Mouse (Mus musculus): ENCODE measurements around the gene Ppp1r1b. TPM values are rescaled to one million over a fixed set of nuclear protein-coding genes. Genes with fewer than 3 reads are reported as not detected.

Ppp1r1b gene
- polyA plus RNA-seq, 1 experiment = not detected

- TF ChIP-seq CTCF (IDR thresholded peaks at IDR 0.05; ENCODE audit: control insufficient read depth, insufficient read depth, low read length) = no peak
- no peak for TF ChIP-seq POLR2A (IDR thresholded peaks at IDR 0.05; ENCODE audit: borderline replicate concordance, control insufficient read depth, low read depth, low read length)
- Histone ChIP-seq H3K4me3 (replicated peaks; ENCODE audit: control insufficient read depth, low read depth, low read length) (no peak overlapping the region), H3K27ac (ENCODE audit: control insufficient read depth, insufficient read depth, low read depth, low read length, poor library complexity) (no peak overlapping the region), H3K4me1 (ENCODE audit: control insufficient read depth, insufficient read depth, low read length) (no peaks in the 10 kb centered on the region)
- WGBS = 58% methylated on average over 2 of the region's 2 CpGs
These were observed 17.4 kb upstream of the Ppp1r1b start for GRCm38 (mm10) chr11:98330745-98331204.

GRCm38 (mm10) chr11:98331401-98331800, 16.8 kb upstream of the Ppp1r1b start:
- TF ChIP-seq POLR2A (IDR thresholded peaks at IDR 0.05; ENCODE audit: borderline replicate concordance, control insufficient read depth, low read depth, low read length) (no peak), CTCF (IDR thresholded peaks at IDR 0.05; ENCODE audit: control insufficient read depth, insufficient read depth, low read length) (no peak)
- 56% methylated on average over 1 of the region's 1 CpGs for WGBS
- no peak overlapping the region for H3K4me3 ChIP-seq (replicated peaks; ENCODE audit: control insufficient read depth, low read depth, low read length)
- H3K27ac ChIP-seq (ENCODE audit: control insufficient read depth, insufficient read depth, low read depth, low read length, poor library complexity) = no peak overlapping the region
- H3K4me1 ChIP-seq (ENCODE audit: control insufficient read depth, insufficient read depth, low read length) = no peaks in the 10 kb centered on the region

GRCm38 (mm10) chr11:98332186-98332585, 16.0 kb upstream of the Ppp1r1b start:
- WGBS = 73% methylated on average over 3 of the region's 3 CpGs
- no peaks in the 10 kb centered on the region for H3K4me1 ChIP-seq (ENCODE audit: control insufficient read depth, insufficient read depth, low read length)
- H3K27ac ChIP-seq (ENCODE audit: control insufficient read depth, insufficient read depth, low read depth, low read length, poor library complexity) = no peak overlapping the region
- H3K4me3 ChIP-seq (replicated peaks; ENCODE audit: control insufficient read depth, low read depth, low read length) = no peak overlapping the region
- TF ChIP-seq CTCF (IDR thresholded peaks at IDR 0.05; ENCODE audit: control insufficient read depth, insufficient read depth, low read length) (no peak), POLR2A (IDR thresholded peaks at IDR 0.05; ENCODE audit: borderline replicate concordance, control insufficient read depth, low read depth, low read length) (no peak)

GRCm38 (mm10) chr11:98332841-98333240, 15.4 kb upstream of the Ppp1r1b start:
- WGBS = 67% methylated on average over 4 of the region's 4 CpGs
- no peaks in the 10 kb centered on the region for H3K4me1 ChIP-seq (ENCODE audit: control insufficient read depth, insufficient read depth, low read length)
- H3K27ac ChIP-seq (ENCODE audit: control insufficient read depth, insufficient read depth, low read depth, low read length, poor library complexity) = no peak overlapping the region
- H3K4me3 ChIP-seq (replicated peaks; ENCODE audit: control insufficient read depth, low read depth, low read length) = no peak overlapping the region
- TF ChIP-seq CTCF (IDR thresholded peaks at IDR 0.05; ENCODE audit: control insufficient read depth, insufficient read depth, low read length) = no peak
- TF ChIP-seq POLR2A (IDR thresholded peaks at IDR 0.05; ENCODE audit: borderline replicate concordance, control insufficient read depth, low read depth, low read length) = no peak

GRCm38 (mm10) chr11:98333263-98333696, 14.9 kb upstream of the Ppp1r1b start:
- Histone ChIP-seq H3K4me1 (ENCODE audit: control insufficient read depth, insufficient read depth, low read length) (no peaks in the 10 kb centered on the region), H3K27ac (ENCODE audit: control insufficient read depth, insufficient read depth, low read depth, low read length, poor library complexity) (no peak overlapping the region), H3K4me3 (replicated peaks; ENCODE audit: control insufficient read depth, low read depth, low read length) (no peak overlapping the region)
- WGBS = 78% methylated on average over 10 of the region's 10 CpGs
- TF ChIP-seq CTCF (IDR thresholded peaks at IDR 0.05; ENCODE audit: control insufficient read depth, insufficient read depth, low read length) (no peak), POLR2A (IDR thresholded peaks at IDR 0.05; ENCODE audit: borderline replicate concordance, control insufficient read depth, low read depth, low read length) (no peak)

- no peaks in the 10 kb centered on the region for H3K4me1 ChIP-seq (ENCODE audit: control insufficient read depth, insufficient read depth, low read length)
- TF ChIP-seq POLR2A (IDR thresholded peaks at IDR 0.05; ENCODE audit: borderline replicate concordance, control insufficient read depth, low read depth, low read length) = no peak
- no peak for TF ChIP-seq CTCF (IDR thresholded peaks at IDR 0.05; ENCODE audit: control insufficient read depth, insufficient read depth, low read length)
- H3K4me3 ChIP-seq (replicated peaks; ENCODE audit: control insufficient read depth, low read depth, low read length) = no peak overlapping the region
- WGBS = 5% methylated on average over 41 of the region's 41 CpGs
- H3K27ac ChIP-seq (ENCODE audit: control insufficient read depth, insufficient read depth, low read depth, low read length, poor library complexity) = no peak overlapping the region
These were observed 14.0 kb upstream of the Ppp1r1b start for GRCm38 (mm10) chr11:98333981-98334741.

- WGBS = 8% methylated on average over 9 of the region's 9 CpGs
- Histone ChIP-seq H3K4me3 (replicated peaks; ENCODE audit: control insufficient read depth, low read depth, low read length) (no peak overlapping the region), H3K4me1 (ENCODE audit: control insufficient read depth, insufficient read depth, low read length) (no peaks in the 10 kb centered on the region; the same call in 1 of the 2 replicates), H3K27ac (ENCODE audit: control insufficient read depth, insufficient read depth, low read depth, low read length, poor library complexity) (no peak overlapping the region)
- TF ChIP-seq POLR2A (IDR thresholded peaks at IDR 0.05; ENCODE audit: borderline replicate concordance, control insufficient read depth, low read depth, low read length) = no peak
- no peak for TF ChIP-seq CTCF (IDR thresholded peaks at IDR 0.05; ENCODE audit: control insufficient read depth, insufficient read depth, low read length)
These were observed 13.0 kb upstream of the Ppp1r1b start for GRCm38 (mm10) chr11:98335250-98335649.

- H3K27ac ChIP-seq (ENCODE audit: control insufficient read depth, insufficient read depth, low read depth, low read length, poor library complexity) = no peak overlapping the region
- WGBS = 18% methylated on average over 13 of the region's 13 CpGs
- no peak overlapping the region for H3K4me3 ChIP-seq (replicated peaks; ENCODE audit: control insufficient read depth, low read depth, low read length)
- TF ChIP-seq POLR2A (IDR thresholded peaks at IDR 0.05; ENCODE audit: borderline replicate concordance, control insufficient read depth, low read depth, low read length) = no peak
- peak; percentile 46 for TF ChIP-seq CTCF (IDR thresholded peaks at IDR 0.05; ENCODE audit: control insufficient read depth, insufficient read depth, low read length)
- H3K4me1 ChIP-seq (ENCODE audit: control insufficient read depth, insufficient read depth, low read length) = no peaks in the 10 kb centered on the region; the same call in 1 of the 2 replicates
These were observed 11.7 kb upstream of the Ppp1r1b start for GRCm38 (mm10) chr11:98336245-98337107.

Data from bone marrow, adult 2 months (tissue).